Mouse (Mus musculus) liver, embryonic 14.5 days (tissue): Measurements from ENCODE around the gene Tor1a. TPM values are rescaled to one million over a fixed set of nuclear protein-coding genes. Genes with fewer than 3 reads are reported as not detected.

Experiments used
- ATAC-seq: fragments of 200-750 bp; cut with Nextera tagmentation; 2 replicates; pipeline ENCODE4 v1.8.0; 2017; ENCODE audit warnings: moderate number of reproducible peaks, mild to moderate bottlenecking, moderate library complexity; ENCODE audit not compliant: insufficient read depth
- DNase-seq, 3 experiments: peaks; one replicate each; pipeline ENCODE4 v3.0.0-alpha.2; 2012 to 2013; ENCODE audit warnings: low read depth in 3 of 3, low spot score in 3 of 3
- H3K27ac ChIP-seq: fragments of 300-500 bp; sonication (generic); 2 replicates; pipeline ENCODE4 v1.5.1; 2014; ENCODE audit warnings: moderate library complexity, mild to moderate bottlenecking, control low read depth, inconsistent platforms
- H3K27me3 ChIP-seq: fragments of 300-500 bp; sonication (generic); 2 replicates; pipeline ENCODE4 v1.6.1; 2014; ENCODE audit warnings: mild to moderate bottlenecking, low read length, moderate library complexity; ENCODE audit not compliant: control insufficient read depth, insufficient read depth
- H3K36me3 ChIP-seq: fragments of 300-500 bp; sonication (generic); replicated peaks from 2 replicates; pipeline ENCODE4 v1.6.1; 2014; ENCODE audit warnings: low read depth; ENCODE audit not compliant: control insufficient read depth, insufficient read depth
- H3K4me1 ChIP-seq, 2 experiments: fragments of 200-500 bp in 1 of 2; fragments of 300-500 bp in 1 of 2; sonication (generic) in 1 of 2; replicated peaks; 2 replicates each; pipeline ENCODE4 v1.6.1; 2012 to 2014; ENCODE audit warnings: antibody characterized with exemption in 1 of 2, inconsistent platforms in 1 of 2, low read length in 1 of 2; ENCODE audit not compliant: control insufficient read depth in 2 of 2, insufficient read depth in 2 of 2
- H3K4me2 ChIP-seq: fragments of 300-500 bp; sonication (generic); 2 replicates; pipeline ENCODE4 v1.6.1; 2014; ENCODE audit warnings: low read depth, mild to moderate bottlenecking, control low read depth, moderate library complexity
- H3K4me3 ChIP-seq, 2 experiments: fragments of 200-500 bp in 1 of 2; fragments of 300-500 bp in 1 of 2; sonication (generic) in 1 of 2; 2 replicates each; pipeline ENCODE4 v1.5.1; 2012 to 2014; ENCODE audit warnings: low read depth in 2 of 2, low read length in 2 of 2, mild to moderate bottlenecking in 2 of 2, control low read depth in 1 of 2, inconsistent platforms in 1 of 2, moderate library complexity in 1 of 2; ENCODE audit not compliant: insufficient read depth in 1 of 2
- H3K9ac ChIP-seq: fragments of 300-500 bp; sonication (generic); replicated peaks from 2 replicates; pipeline ENCODE4 v1.6.1; 2014; ENCODE audit warnings: mild to moderate bottlenecking, control low read depth, moderate library complexity
- H3K9me3 ChIP-seq: fragments of 300-500 bp; sonication (generic); 2 replicates; pipeline ENCODE4 v1.6.1; 2016; ENCODE audit warnings: low read length, mixed read lengths; ENCODE audit not compliant: control insufficient read depth
- CTCF ChIP-seq: IDR thresholded peaks from 2 replicates; pipeline ENCODE4 v1.5.1; 2016; ENCODE audit warnings: antibody characterized with exemption, low read depth, control low read depth
- EP300 ChIP-seq: IDR thresholded peaks from 2 replicates; pipeline ENCODE4 v1.6.1; 2016; ENCODE audit warnings: antibody characterized with exemption, low read depth
- WGBS: fragments of 180-500 bp; shearing (Covaris S2); extraction: QIAGEN DNeasy Blood & Tissue Kit; methylation state at CpG from one replicate; pipeline ENCODE4 v1.1.7; 2014; ENCODE audit not compliant: insufficient replicate concordance; 5-methylcytosine and 5-hydroxymethylcytosine counted together
- polyA plus RNA-seq, 2 experiments: library from polyadenylated mRNA; depleted of rRNA in 1 of 2; stranded (reverse) in 1 of 2; unstranded in 1 of 2; fragments of >200 nt; fragmentation: Nextera tagmentation in 1 of 2; extraction: Ambion mirVana in 1 of 2; gene quantifications; 2 replicates each; pipeline versions ENCODE4 v1.2.1 to v1.2.3; 2012 to 2014

Gene Tor1a
- polyA plus RNA-seq, 2 experiments = 29.3 to 34.8 TPM

DNA sequence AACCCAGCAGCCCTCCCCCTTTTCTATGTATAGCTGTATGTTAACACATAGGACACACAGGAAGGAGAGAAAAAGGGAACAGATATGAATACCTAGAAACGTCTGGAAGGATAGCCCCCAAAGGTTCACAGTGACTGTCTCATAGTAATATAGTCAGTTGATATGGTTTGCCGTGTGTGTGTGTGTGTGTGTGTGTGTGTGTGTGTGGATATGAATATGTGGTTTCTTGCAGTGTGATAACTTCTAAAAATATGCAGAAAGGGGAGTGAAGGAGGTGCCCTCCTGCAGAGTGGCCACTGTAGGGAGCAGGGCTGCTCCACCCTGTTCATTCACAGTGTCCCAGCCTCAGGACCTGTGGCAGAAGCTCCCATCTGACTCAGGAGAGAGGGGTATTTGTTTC, 37.7 kb upstream of the Tor1a start:
- H3K9ac ChIP-seq = peak overlapping the region; percentile 65

DNA sequence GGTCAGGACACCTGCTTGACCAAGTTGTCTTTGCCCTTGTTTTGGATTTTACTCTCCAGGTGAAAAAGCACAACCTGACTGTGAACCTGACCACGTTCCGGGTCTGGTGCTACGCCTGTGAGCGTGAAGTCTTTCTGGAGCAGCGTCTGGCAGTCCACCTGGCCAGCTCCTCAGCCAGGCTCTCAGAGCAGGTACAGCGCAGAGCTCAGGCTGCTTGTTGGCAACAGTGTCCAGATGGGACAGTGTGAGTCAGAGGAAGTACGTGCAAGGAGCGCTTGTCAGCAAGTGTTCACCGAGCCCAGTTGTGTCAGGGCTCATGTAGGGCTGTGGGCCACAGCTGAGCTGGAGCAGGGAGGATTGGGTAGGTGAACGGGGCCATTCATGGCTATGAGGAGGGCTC, 35.1 kb upstream of the Tor1a start:
- no peaks in the 10 kb centered on the region for H3K27me3 ChIP-seq
- H3K9me3 ChIP-seq = no peaks in the 10 kb centered on the region
- no peak for TF ChIP-seq CTCF
- no peak for TF ChIP-seq EP300
- no peak for DNase-seq
- H3K4me2 ChIP-seq = no peak overlapping the region
- ATAC-seq = no peak
- peaks cover 23 to 30% of the 10 kb centered on the region in 2 experiments for H3K4me1 ChIP-seq
- H3K4me3 ChIP-seq = no peak overlapping the region
- H3K9ac ChIP-seq = no peak overlapping the region
- no peak overlapping the region for H3K27ac ChIP-seq
- H3K36me3 ChIP-seq = no peaks in the 10 kb centered on the region; the same call in 1 of the 2 replicates
- WGBS = 87% methylated on average over 10 of the region's 10 CpGs

More for the DNA sequence above, 37.7 kb upstream of the Tor1a start:
- DNase-seq (no peak), ATAC-seq (peak; percentile 55; the same call in 1 of the 2 replicates)
- Histone ChIP-seq H3K4me2 (peak overlapping the region; percentile 69), H3K36me3 (no peaks in the 10 kb centered on the region; the same call in 1 of the 2 replicates), H3K4me1 (peaks cover 23 to 30% of the 10 kb centered on the region in 2 experiments), H3K27ac (peak overlapping the region; percentile 87), H3K27me3 (no peaks in the 10 kb centered on the region), H3K9me3 (no peaks in the 10 kb centered on the region), H3K4me3 (peak overlapping the region; percentile 46 to 47)
- TF ChIP-seq CTCF (no peak), EP300 (no peak)
- 15% methylated on average over 2 of the region's 2 CpGs for WGBS

- Histone ChIP-seq H3K4me1 (no peaks in the 10 kb centered on the region), H3K27me3 (no peaks in the 10 kb centered on the region), H3K27ac (no peak overlapping the region), H3K4me3 (no peak overlapping the region), H3K4me2 (no peak overlapping the region), H3K36me3 (no peaks in the 10 kb centered on the region; the same call in 1 of the 2 replicates), H3K9ac (no peak overlapping the region), H3K9me3 (no peaks in the 10 kb centered on the region)
- DNase-seq (no peak), ATAC-seq (no peak)
- 64% methylated on average over 8 of the region's 8 CpGs for WGBS
- no peak for TF ChIP-seq EP300
- no peak for TF ChIP-seq CTCF
These were observed 30.9 kb upstream of the Tor1a start for GRCm38 (mm10) chr2:30998443-30999260.

DNA sequence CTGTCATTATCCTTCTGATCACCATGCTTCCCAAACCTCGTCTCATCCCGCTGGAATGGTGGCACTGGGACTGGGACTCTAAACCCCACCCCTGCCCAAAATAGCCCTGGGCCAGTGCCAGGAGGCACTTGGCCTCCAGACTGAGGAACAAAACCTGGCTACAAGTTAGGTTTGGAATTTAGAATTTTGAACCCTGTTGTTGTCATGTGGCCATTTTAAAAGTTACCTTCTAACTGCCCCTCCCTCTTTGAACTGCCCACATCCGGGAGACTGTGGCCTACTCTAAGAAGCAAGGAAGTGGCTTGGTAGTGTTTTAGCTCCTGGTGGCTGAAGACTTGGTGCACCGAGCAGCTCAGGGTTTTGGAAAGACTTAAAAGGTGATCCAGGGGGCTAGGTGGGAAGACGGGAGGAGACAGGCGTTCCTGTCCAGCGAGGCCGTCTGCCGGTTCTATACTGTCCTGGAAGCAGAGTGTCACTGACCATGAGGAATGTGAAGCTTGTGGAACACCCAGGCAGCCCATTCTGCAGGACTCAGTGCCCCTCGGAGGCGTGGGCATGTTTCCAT, 27.8 kb upstream of the Tor1a start:
- Histone ChIP-seq H3K4me1 (no peaks in the 10 kb centered on the region), H3K4me2 (no peak overlapping the region), H3K27me3 (no peaks in the 10 kb centered on the region), H3K4me3 (no peak overlapping the region), H3K9me3 (no peaks in the 10 kb centered on the region), H3K27ac (no peak overlapping the region), H3K36me3 (no peaks in the 10 kb centered on the region), H3K9ac (no peak overlapping the region)
- TF ChIP-seq CTCF = no peak
- no peak for TF ChIP-seq EP300
- ATAC-seq = no peak
- WGBS = 70% methylated on average over 11 of the region's 11 CpGs
- no peak for DNase-seq

- Histone ChIP-seq H3K4me2 (no peak overlapping the region), H3K27me3 (no peaks in the 10 kb centered on the region), H3K9me3 (no peaks in the 10 kb centered on the region), H3K4me3 (no peak overlapping the region), H3K36me3 (no peaks in the 10 kb centered on the region), H3K4me1 (no peaks in the 10 kb centered on the region), H3K9ac (no peak overlapping the region), H3K27ac (no peak overlapping the region)
- 77% methylated on average over 4 of the region's 4 CpGs for WGBS
- ATAC-seq (no peak), DNase-seq (no peak)
- TF ChIP-seq EP300 (no peak), CTCF (no peak)
These were observed 27.1 kb upstream of the Tor1a start for GRCm38 (mm10) chr2:30994853-30995252.
